Mouse (Mus musculus): ENCODE measurements around the gene Slc25a13. TPM values are rescaled to one million over a fixed set of nuclear protein-coding genes. Genes with fewer than 3 reads are reported as not detected.

Slc25a13 gene
- total RNA-seq, 2 experiments from 2014 or later = 144 to 147 TPM

- DNase-seq = no peak
Measured at GRCm38 (mm10) chr6:6113776-6114175, 103.2 kb downstream of the Slc25a13 start.

GRCm38 (mm10) chr6:6112767-6113528 lies 104.0 kb downstream of the Slc25a13 start:
- DNase-seq = no peak

- no peak for DNase-seq
Measured at GRCm38 (mm10) chr6:6107419-6107966, 109.5 kb downstream of the Slc25a13 start.

GRCm38 (mm10) chr6:6105586-6105985 lies 111.4 kb downstream of the Slc25a13 start:
- DNase-seq = no peak

- no peak for DNase-seq
Measured at GRCm38 (mm10) chr6:6103469-6103868, 113.5 kb downstream of the Slc25a13 start.

- DNase-seq = peak; percentile 28 to 37
Measured at GRCm38 (mm10) chr6:6101605-6102004, 115.4 kb downstream of the Slc25a13 start.

GRCm38 (mm10) chr6:6100892-6101480 lies 116.0 kb downstream of the Slc25a13 start:
- no peak for DNase-seq

- no peak for DNase-seq
Measured at GRCm38 (mm10) chr6:6093978-6094377, 123.0 kb downstream of the Slc25a13 start.

- DNase-seq = no peak
Measured at GRCm38 (mm10) chr6:6093522-6093921, 123.5 kb downstream of the Slc25a13 start.

GRCm38 (mm10) chr6:6092497-6092896 lies 124.5 kb downstream of the Slc25a13 start:
- DNase-seq = no peak

GRCm38 (mm10) chr6:6091016-6091415 lies 126.0 kb downstream of the Slc25a13 start:
- peak; percentile 49 to 55 for DNase-seq

- DNase-seq = peak; percentile 70 to 82
Measured at GRCm38 (mm10) chr6:6088151-6088550, 128.8 kb downstream of the Slc25a13 start.

GRCm38 (mm10) chr6:6080484-6080883 lies 136.5 kb downstream of the Slc25a13 start:
- DNase-seq = no peak

- no peak for DNase-seq
Measured at GRCm38 (mm10) chr6:6077234-6077633, 139.7 kb downstream of the Slc25a13 start.

GRCm38 (mm10) chr6:6075940-6076447 lies 141.0 kb downstream of the Slc25a13 start:
- no peak for DNase-seq

GRCm38 (mm10) chr6:6071038-6071437 lies 145.9 kb downstream of the Slc25a13 start:
- no peak for DNase-seq

GRCm38 (mm10) chr6:6070015-6070414 lies 147.0 kb downstream of the Slc25a13 start:
- no peak for DNase-seq

- peak; percentile 35 to 45 for DNase-seq
Measured at GRCm38 (mm10) chr6:6067201-6067600, 149.8 kb downstream of the Slc25a13 start.

GRCm38 (mm10) chr6:6058548-6058947 lies 158.4 kb downstream of the Slc25a13 start:
- DNase-seq = no peak

- DNase-seq = no peak
Measured at GRCm38 (mm10) chr6:6053946-6054345, 163.0 kb downstream of the Slc25a13 start.

- no peak for DNase-seq
Measured at GRCm38 (mm10) chr6:6052696-6053095, 164.3 kb downstream of the Slc25a13 start.

GRCm38 (mm10) chr6:6046729-6047424 lies 170.1 kb downstream of the Slc25a13 start:
- DNase-seq = no peak
